Mouse (Mus musculus) midbrain, postnatal 0 days (tissue): ENCODE data around the gene Tex2. TPM values are rescaled to one million over a fixed set of nuclear protein-coding genes. Genes with fewer than 3 reads are reported as not detected.
"Not testable (repeated sequence)": the region's sequence is repeated elsewhere in the genome, so short reads cannot be mapped to it uniquely, and the experiment has no call there.

ENCODE experiments used
- ATAC-seq: fragments of 200-750 bp; cut with Nextera tagmentation; 2 replicates; pipeline ENCODE4 v1.8.0; 2017; ENCODE audit warnings: moderate number of reproducible peaks, mild to moderate bottlenecking, moderate TSS enrichment, moderate library complexity; ENCODE audit not compliant: low FRiP score
- DNase-seq: peaks from one replicate; pipeline ENCODE4 v3.0.0-alpha.2; 2015; ENCODE audit warnings: low spot score
- H3K27ac ChIP-seq: fragments of 300-500 bp; sonication (generic); 2 replicates; pipeline ENCODE4 v1.5.1; 2014; ENCODE audit warnings: low read depth, mild to moderate bottlenecking, low read length, mixed read lengths
- H3K27me3 ChIP-seq: fragments of 300-500 bp; sonication (generic); 2 replicates; pipeline ENCODE4 v1.6.1; 2014; ENCODE audit warnings: low read length, control low read depth, mixed read lengths; ENCODE audit not compliant: insufficient read depth
- H3K36me3 ChIP-seq: fragments of 300-500 bp; sonication (generic); 2 replicates; pipeline ENCODE4 v1.6.1; 2014; ENCODE audit warnings: low read length, control low read depth, mixed read lengths; ENCODE audit not compliant: insufficient read depth
- H3K4me1 ChIP-seq: fragments of 300-500 bp; sonication (generic); 2 replicates; pipeline ENCODE4 v1.6.1; 2014; ENCODE audit warnings: mild to moderate bottlenecking, control low read depth, antibody characterized with exemption, low read length, mixed read lengths; ENCODE audit not compliant: insufficient read depth
- H3K4me2 ChIP-seq: fragments of 300-500 bp; sonication (generic); 2 replicates; pipeline ENCODE4 v1.6.1; 2014; ENCODE audit warnings: low read depth, mild to moderate bottlenecking, low read length, mixed read lengths; ENCODE audit not compliant: poor library complexity, severe bottlenecking
- H3K4me3 ChIP-seq: fragments of 300-500 bp; sonication (generic); 2 replicates; pipeline ENCODE4 v1.5.1; 2014; ENCODE audit warnings: low read depth, mild to moderate bottlenecking, low read length, moderate library complexity
- H3K9ac ChIP-seq: fragments of 300-500 bp; sonication (generic); replicated peaks from 2 replicates; pipeline ENCODE4 v1.6.1; 2014; ENCODE audit warnings: mild to moderate bottlenecking, low read length, moderate library complexity, mixed read lengths; ENCODE audit not compliant: poor library complexity, severe bottlenecking
- H3K9me3 ChIP-seq: fragments of 300-500 bp; sonication (generic); 2 replicates; pipeline ENCODE4 v1.6.1; 2016; ENCODE audit warnings: low read length, control low read depth
- CTCF ChIP-seq: IDR thresholded peaks from 2 replicates; pipeline ENCODE4 v1.5.1; 2016; ENCODE audit warnings: antibody characterized with exemption, mild to moderate bottlenecking
- WGBS: fragments of 180-500 bp; shearing (Covaris S2); extraction: QIAGEN DNeasy Blood & Tissue Kit; methylation state at CpG from one replicate; pipeline ENCODE4 v1.1.7; 2014; 5-methylcytosine and 5-hydroxymethylcytosine counted together
- polyA plus RNA-seq: library from polyadenylated mRNA; unstranded; fragments of >200 nt; fragmentation: Nextera tagmentation; extraction: Ambion mirVana; gene quantifications from 2 replicates; pipeline ENCODE4 v1.2.1, GENCODE M21; 2015
- total RNA-seq: library from RNA; depleted of rRNA; stranded (reverse); fragments of >200 nt; gene quantifications from 2 replicates; pipeline ENCODE4 v1.2.3, GENCODE M21; 2014

Gene Tex2
- total and polyA plus RNA-seq, 2 experiments from 2014 or later, result 36.3 to 69.5 TPM

DNA sequence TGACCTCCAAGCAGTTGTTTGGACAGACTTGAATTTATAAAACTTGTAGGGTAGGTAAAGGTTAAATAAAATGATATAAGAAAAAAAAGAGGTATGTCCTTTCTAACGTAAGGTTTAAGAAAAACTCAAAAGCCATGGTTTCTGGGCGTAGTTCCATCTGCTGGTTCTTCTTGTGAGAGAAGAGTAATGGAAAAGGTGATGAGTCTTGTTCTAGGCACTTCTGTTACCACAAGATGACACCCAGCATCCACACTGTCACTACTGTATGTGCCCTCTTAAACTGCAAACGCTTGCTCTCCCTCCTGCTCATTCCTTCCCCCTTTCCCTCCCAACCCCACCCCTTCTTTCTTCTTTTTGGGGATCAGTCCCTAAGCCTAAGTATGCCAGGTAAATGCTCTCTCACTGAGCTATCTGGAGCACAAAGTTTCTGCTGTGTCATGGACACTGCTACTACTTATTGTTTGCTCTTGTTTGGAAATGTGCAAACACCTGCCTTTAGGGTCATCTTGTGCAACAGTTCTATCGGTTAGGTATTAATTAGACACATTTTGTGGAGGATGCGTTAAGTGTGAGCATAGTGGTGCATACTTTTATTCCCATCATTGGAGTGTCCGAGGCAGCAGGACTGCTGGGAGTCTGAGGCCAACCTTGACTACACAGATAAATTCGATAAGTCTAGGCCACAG lies 120.1 kb downstream of the Tex2 start:
- no peak for TF ChIP-seq CTCF
- no peak for ATAC-seq

DNA sequence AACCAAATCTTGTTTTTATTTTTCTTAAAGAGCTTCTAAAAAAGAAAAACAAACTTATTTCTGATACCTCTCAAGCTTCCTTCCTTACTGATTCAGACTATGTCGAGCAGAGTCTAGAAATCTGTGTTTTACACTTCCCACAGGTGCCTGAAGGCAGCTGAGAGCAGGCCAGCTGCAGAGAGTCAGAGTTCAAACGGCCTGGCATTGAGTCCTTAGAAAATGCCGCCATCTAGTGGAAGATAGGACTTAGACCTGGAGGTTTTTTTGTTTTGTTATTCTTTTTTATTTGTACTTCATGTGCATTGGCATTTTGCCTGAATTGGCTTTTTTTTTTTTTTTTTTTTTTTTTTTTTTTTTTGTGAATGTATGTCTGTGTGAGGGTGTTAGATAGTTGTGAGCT lies 121.8 kb downstream of the Tex2 start:
- ATAC-seq, result no peak
- Histone ChIP-seq H3K36me3 (no peaks in the 10 kb centered on the region), H3K4me1 (no peaks in the 10 kb centered on the region; the same call in 1 of the 2 replicates), H3K9me3 (no peaks in the 10 kb centered on the region), H3K4me2 (no peak overlapping the region), H3K9ac (no peak overlapping the region), H3K27ac (no peak overlapping the region), H3K4me3 (no peak overlapping the region), H3K27me3 (no peaks in the 10 kb centered on the region)
- peak; percentile 94 for DNase-seq
- WGBS, result under 1% methylated on average over 3 of the region's 3 CpGs
- peak; percentile 86 for TF ChIP-seq CTCF

More for the DNA sequence above, 120.1 kb downstream of the Tex2 start:
- no peaks in the 10 kb centered on the region for H3K36me3 ChIP-seq
- DNase-seq, result no peak
- no peaks in the 10 kb centered on the region for H3K9me3 ChIP-seq
- no peak overlapping the region for H3K4me3 ChIP-seq
- H3K4me2 ChIP-seq, result no peak overlapping the region
- no peak overlapping the region for H3K27ac ChIP-seq
- H3K4me1 ChIP-seq, result no peaks in the 10 kb centered on the region
- 85% methylated on average over 7 of the region's 7 CpGs for WGBS
- H3K9ac ChIP-seq, result no peak overlapping the region
- H3K27me3 ChIP-seq, result no peaks in the 10 kb centered on the region

DNA sequence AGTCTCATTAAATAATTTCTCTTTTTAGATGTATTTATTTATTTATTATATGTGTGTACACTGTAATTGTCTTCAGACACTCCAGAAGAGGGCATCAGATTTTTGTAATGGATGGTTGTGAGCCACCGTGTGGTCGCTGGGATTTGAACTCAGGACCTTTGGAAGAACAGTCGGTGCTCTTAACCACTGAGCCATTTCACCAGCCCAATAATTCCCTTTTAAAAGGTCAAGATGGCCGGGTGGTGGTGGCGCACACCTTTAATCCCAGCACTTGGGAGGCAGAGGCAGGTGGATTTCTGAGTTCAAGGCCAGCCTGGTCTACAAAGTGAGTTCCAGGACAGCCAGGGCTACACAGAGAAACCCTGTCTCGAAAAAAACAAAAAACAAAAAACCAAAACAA lies 122.6 kb downstream of the Tex2 start:
- H3K9ac ChIP-seq, H3K27ac ChIP-seq, ATAC-seq, H3K9me3 ChIP-seq, H3K27me3 ChIP-seq, H3K4me3 ChIP-seq, H3K4me1 ChIP-seq, H3K4me2 ChIP-seq, DNase-seq, H3K36me3 ChIP-seq: not testable (repeated sequence)
- WGBS, result 91% methylated on average over 6 of the region's 6 CpGs

DNA sequence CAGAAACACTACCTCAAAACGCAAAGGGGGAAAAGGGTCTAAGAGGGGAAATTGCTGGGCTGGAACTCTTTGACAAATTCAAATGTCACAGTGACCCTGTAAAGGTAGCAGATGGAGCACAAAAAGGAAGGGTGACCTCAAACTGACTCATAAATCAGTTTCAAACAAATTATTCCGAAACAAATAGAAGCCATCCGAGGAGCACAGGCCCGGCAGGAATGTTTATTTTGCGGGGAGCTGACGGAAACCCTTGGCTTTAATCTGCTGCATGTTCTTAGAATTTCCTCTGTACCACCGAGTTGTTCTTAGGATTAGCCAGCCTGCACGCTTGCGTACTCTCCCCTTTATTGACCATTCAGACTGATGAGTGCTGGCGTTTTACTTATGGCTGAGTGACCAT lies 123.2 kb downstream of the Tex2 start:
- no peak overlapping the region for H3K4me3 ChIP-seq
- DNase-seq (no peak), ATAC-seq (no peak)
- WGBS, result 73% methylated on average over 10 of the region's 10 CpGs
- no peak for TF ChIP-seq CTCF
- H3K9me3 ChIP-seq, result no peaks in the 10 kb centered on the region
- H3K9ac ChIP-seq, result no peak overlapping the region
- H3K27me3 ChIP-seq, result no peaks in the 10 kb centered on the region
- H3K4me2 ChIP-seq, result no peak overlapping the region
- H3K4me1 ChIP-seq, result no peaks in the 10 kb centered on the region; the same call in 1 of the 2 replicates
- H3K36me3 ChIP-seq, result no peaks in the 10 kb centered on the region
- no peak overlapping the region for H3K27ac ChIP-seq

DNA sequence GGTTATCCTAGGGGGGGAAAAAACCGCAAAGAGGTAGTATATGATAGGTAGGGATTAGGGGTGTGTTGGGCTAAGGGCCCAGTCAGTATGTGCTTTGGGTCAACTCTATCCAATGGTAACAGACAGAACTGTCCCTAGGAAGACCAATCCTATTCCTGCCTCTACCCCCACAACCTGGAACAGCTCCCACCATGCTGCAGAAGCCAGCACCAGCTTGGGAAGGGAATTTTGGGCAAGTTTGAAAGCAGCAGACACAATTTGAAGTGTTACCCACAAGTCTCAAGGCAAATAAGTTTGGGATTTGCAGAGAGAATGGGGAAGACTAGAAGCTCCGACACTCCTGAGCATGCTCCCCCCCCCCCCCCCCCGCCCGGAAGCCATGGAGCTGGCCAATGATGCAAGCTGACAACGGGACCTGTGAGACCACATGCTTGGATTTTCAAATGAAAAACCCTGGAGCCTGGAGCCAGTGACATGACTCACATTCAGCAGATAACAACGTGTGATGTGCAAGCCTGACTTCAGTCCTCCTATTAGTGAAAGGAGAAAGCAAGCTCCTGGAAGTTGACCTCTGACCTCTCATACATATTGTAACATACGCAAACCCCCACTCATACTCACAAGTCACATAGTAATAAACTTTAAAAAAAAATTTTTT lies 124.1 kb downstream of the Tex2 start:
- no peak overlapping the region for H3K4me2 ChIP-seq
- no peaks in the 10 kb centered on the region for H3K36me3 ChIP-seq
- H3K27me3 ChIP-seq, result no peaks in the 10 kb centered on the region
- ATAC-seq (no peak), DNase-seq (no peak)
- TF ChIP-seq CTCF, result no peak
- WGBS, result 67% methylated on average over 7 of the region's 7 CpGs
- no peak overlapping the region for H3K4me3 ChIP-seq
- no peaks in the 10 kb centered on the region; the same call in 1 of the 2 replicates for H3K4me1 ChIP-seq
- no peaks in the 10 kb centered on the region for H3K9me3 ChIP-seq
- H3K9ac ChIP-seq, result no peak overlapping the region
- no peak overlapping the region for H3K27ac ChIP-seq

DNA sequence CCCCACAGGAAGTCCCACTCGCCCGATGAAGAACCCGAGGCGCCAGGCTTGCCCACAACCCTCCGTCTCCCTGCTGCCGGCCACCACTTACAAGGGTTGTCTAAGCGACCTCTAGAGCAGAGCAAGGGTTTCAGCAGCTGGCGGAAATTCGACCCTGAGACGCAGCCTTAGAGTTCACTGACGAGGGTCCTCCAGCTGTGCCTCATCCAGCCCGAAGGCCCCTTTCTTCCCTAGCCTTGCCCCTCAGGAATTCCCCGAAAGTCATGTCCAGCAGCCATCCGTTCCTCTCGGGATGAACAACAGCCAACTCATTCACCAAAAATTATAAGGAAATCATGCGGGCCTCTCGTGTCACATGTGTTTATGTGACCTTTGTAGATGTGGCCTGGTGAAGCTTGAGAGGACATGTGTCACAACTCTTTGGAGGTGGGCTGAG lies 125.1 kb downstream of the Tex2 start:
- H3K4me1 ChIP-seq, result no peaks in the 10 kb centered on the region; the same call in 1 of the 2 replicates
- peak overlapping the region; percentile 97 for H3K4me3 ChIP-seq
- no peaks in the 10 kb centered on the region for H3K27me3 ChIP-seq
- no peak overlapping the region for H3K27ac ChIP-seq
- WGBS, result 15% methylated on average over 17 of the region's 17 CpGs
- DNase-seq (no peak), ATAC-seq (0 out of 2 replicates have a peak, but pooled peaks have one; percentile 33)
- no peak for TF ChIP-seq CTCF
- H3K36me3 ChIP-seq, result no peaks in the 10 kb centered on the region
- H3K9me3 ChIP-seq, result no peaks in the 10 kb centered on the region
- H3K4me2 ChIP-seq, result peak overlapping the region; percentile 87
- H3K9ac ChIP-seq, result no peak overlapping the region
